Mouse (Mus musculus) liver, postnatal 0 days (tissue): ENCODE measurements at regions not wholly inside any gene's neighbourhood (a gene's known extent, or its start where the extent isn't known, plus 50 kb on each side); places are given as distances from the start of the nearest gene placed in this dataset.

Experiments used
- ATAC-seq: fragments of 200-750 bp; cut with Nextera tagmentation; 2 replicates; pipeline ENCODE4 v1.8.0; 2017; ENCODE audit warnings: mild to moderate bottlenecking, moderate library complexity
- DNase-seq: peaks from one replicate; pipeline ENCODE4 v3.0.0-alpha.2; 2016
- H3K27ac ChIP-seq: fragments of 300-500 bp; sonication (generic); 2 replicates; pipeline ENCODE4 v1.5.1; 2014; ENCODE audit warnings: antibody characterized with exemption, moderate library complexity, mild to moderate bottlenecking, low read depth
- H3K27me3 ChIP-seq: fragments of 300-500 bp; sonication (generic); 2 replicates; pipeline ENCODE4 v1.6.1; 2014; ENCODE audit warnings: low read length, control low read depth, mixed read lengths; ENCODE audit not compliant: insufficient read depth
- H3K36me3 ChIP-seq: fragments of 300-500 bp; sonication (generic); replicated peaks from 2 replicates; pipeline ENCODE4 v1.6.1; 2014; ENCODE audit warnings: mild to moderate bottlenecking, control low read depth, low read length, moderate library complexity, mixed read lengths; ENCODE audit not compliant: insufficient read depth
- H3K4me1 ChIP-seq: fragments of 300-500 bp; sonication (generic); 2 replicates; pipeline ENCODE4 v1.6.1; 2014; ENCODE audit warnings: antibody characterized with exemption, mild to moderate bottlenecking, control low read depth; ENCODE audit not compliant: insufficient read depth
- H3K4me2 ChIP-seq: fragments of 300-500 bp; sonication (generic); 2 replicates; pipeline ENCODE4 v1.6.1; 2014; ENCODE audit warnings: low read depth, mild to moderate bottlenecking, low read length, moderate library complexity, mixed read lengths
- H3K4me3 ChIP-seq: fragments of 300-500 bp; sonication (generic); 2 replicates; pipeline ENCODE4 v1.5.1; 2014; ENCODE audit warnings: low read depth, low read length
- H3K9ac ChIP-seq: fragments of 300-500 bp; sonication (generic); replicated peaks from 2 replicates; pipeline ENCODE4 v1.6.1; 2014; ENCODE audit warnings: mild to moderate bottlenecking, moderate library complexity
- H3K9me3 ChIP-seq: fragments of 300-500 bp; sonication (generic); 2 replicates; pipeline ENCODE4 v1.6.1; 2016; ENCODE audit warnings: mild to moderate bottlenecking, control low read depth, low read length, mixed read lengths
- CTCF ChIP-seq: sonication (generic); IDR thresholded peaks from 2 replicates; pipeline ENCODE4 v1.5.1; 2016; ENCODE audit warnings: antibody characterized with exemption, low read depth
- EP300 ChIP-seq: IDR thresholded peaks from 2 replicates; pipeline ENCODE4 v1.6.1; 2016; ENCODE audit warnings: antibody characterized with exemption, low read depth, mild to moderate bottlenecking
- WGBS: fragments of 180-500 bp; shearing (Covaris S2); extraction: QIAGEN DNeasy Blood & Tissue Kit; methylation state at CpG from one replicate; pipeline ENCODE4 v1.1.7; 2014; ENCODE audit not compliant: insufficient replicate concordance; 5-methylcytosine and 5-hydroxymethylcytosine counted together

DNA sequence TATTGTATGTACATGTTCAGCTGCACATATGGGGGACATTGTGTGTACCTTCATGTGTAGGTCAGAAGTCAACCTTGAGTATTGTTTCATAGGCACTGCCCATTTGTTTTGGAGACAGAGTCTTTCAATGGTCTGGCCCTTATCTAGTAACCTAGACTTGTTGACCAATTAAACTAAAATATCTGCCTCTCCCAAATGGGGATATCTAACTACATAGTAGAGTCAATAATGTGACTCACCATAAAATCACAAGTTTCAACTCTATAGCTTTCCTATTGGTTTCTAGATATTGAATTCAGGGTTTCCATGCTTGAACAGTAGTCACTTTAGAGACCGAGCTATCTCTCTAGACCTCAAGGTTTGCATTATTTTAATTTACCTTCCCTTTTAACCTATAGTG lies 174.0 kb upstream of the Celf2 start:
- Histone ChIP-seq H3K4me1 (no peaks in the 10 kb centered on the region), H3K4me2 (no peak overlapping the region), H3K9me3 (no peaks in the 10 kb centered on the region), H3K27ac (no peak overlapping the region), H3K9ac (no peak overlapping the region), H3K27me3 (no peaks in the 10 kb centered on the region), H3K36me3 (no peaks in the 10 kb centered on the region), H3K4me3 (no peak overlapping the region)
- 70% methylated on average over 1 of the region's 1 CpGs for whole genome bisulfite sequencing
- DNase-seq (no peak), ATAC-seq (no peak)
- TF ChIP-seq CTCF (no peak), EP300 (no peak)

DNA sequence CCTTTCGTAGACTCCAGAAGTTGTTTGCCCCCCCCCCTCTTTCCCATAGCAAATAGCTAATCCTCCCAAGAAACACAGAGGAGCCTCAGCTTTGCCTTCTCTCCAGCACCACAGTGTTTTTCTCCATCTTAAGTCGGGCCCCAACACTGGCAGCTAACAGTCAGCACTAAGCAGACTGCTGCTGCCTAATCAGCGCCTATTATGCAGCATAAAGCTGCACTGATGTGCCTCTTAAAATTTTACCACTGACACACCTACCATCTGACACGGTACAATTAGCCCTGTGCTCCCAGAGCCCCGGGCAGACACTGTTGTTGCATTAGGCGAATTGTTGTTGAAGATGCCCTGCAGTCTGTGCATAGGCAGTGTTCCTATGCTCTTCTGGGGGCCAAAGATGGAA lies 131.5 kb upstream of the Celf2 start:
- ATAC-seq: no peak

DNA sequence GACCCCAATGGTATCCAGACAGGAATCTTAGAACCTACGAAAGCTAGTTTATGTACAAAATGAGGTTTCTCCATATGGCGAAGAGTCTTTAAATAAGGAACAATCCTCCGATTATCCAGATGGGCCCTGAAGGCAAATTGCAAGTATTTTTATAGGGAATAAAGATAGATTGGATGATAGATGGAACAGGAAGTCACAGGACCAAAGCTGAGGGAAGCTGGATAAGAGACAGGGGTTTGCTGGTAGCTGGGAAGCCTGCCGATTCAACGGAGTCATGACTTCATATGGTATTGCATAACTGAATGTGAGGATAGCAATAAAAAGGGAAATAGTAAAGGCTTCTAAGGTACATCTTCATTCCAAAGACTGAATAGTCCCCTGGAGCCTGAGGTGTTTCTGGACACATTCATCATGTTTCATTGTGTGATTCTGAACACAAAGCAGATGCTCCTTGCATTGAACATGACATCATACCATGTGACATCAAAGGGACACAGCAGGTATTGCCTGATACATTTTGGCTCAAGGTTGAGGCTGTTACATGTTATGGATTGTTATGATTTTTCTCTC lies 113.4 kb upstream of the Celf2 start:
- Histone ChIP-seq H3K9ac (no peak overlapping the region), H3K4me1 (no peaks in the 10 kb centered on the region), H3K27ac (no peak overlapping the region), H3K4me2 (no peak overlapping the region), H3K27me3 (no peaks in the 10 kb centered on the region), H3K36me3 (no peaks in the 10 kb centered on the region), H3K4me3 (no peak overlapping the region), H3K9me3 (no peaks in the 10 kb centered on the region)
- no peak for TF ChIP-seq EP300
- no peak for TF ChIP-seq CTCF
- DNase-seq: no peak
- 93% methylated on average over 5 of the region's 5 CpGs for WGBS
- no peak for ATAC-seq

More for the DNA sequence above, 131.5 kb upstream of the Celf2 start:
- DNase-seq: no peak
- no peak overlapping the region for H3K4me3 ChIP-seq
- no peak overlapping the region for H3K27ac ChIP-seq
- no peaks in the 10 kb centered on the region for H3K36me3 ChIP-seq
- H3K9me3 ChIP-seq: no peaks in the 10 kb centered on the region
- no peak overlapping the region for H3K4me2 ChIP-seq
- H3K27me3 ChIP-seq: no peaks in the 10 kb centered on the region
- no peak overlapping the region for H3K9ac ChIP-seq
- no peaks in the 10 kb centered on the region for H3K4me1 ChIP-seq
- 61% methylated on average over 6 of the region's 6 CpGs for WGBS
- no peak for TF ChIP-seq CTCF
- no peak for TF ChIP-seq EP300

DNA sequence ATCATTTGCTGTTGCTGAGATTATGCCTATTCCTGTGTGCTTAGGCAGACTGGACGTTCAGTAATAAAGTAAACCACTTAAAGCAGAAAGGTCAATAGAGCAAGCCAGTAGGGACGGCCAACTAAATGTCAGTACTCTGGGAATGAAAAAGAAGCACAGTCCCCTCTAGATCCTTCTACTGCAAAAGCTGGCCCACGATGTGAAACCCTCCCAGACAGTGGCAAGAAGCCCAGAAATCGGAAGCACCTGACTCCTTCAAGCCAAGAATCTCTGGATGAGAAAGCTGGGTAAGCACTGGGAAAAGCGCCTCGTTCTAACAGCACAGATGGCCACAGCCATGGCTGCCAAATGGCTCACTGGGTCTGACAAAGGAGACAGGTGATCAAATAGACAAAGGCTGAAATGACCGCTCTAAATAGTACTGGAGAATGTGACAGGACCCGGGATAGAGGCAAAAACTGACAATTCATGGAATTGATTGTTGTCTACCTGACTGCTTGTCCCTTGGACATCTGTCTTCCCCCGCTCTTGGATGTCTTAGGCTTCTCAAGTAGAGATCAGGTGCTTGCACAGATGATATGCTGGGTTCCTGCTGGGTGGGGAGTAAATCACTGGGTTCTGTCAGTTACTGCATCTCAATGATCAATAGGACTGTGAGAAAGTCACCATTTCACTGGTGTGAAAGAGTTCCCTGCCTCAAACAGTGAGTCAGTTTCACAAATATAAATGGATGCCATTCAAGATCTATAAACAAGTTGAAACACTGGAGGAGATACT lies 110.7 kb upstream of the Celf2 start:
- Histone ChIP-seq H3K27ac (no peak overlapping the region), H3K27me3 (no peaks in the 10 kb centered on the region), H3K9ac (no peak overlapping the region), H3K9me3 (no peaks in the 10 kb centered on the region), H3K36me3 (no peaks in the 10 kb centered on the region), H3K4me1 (no peaks in the 10 kb centered on the region), H3K4me2 (no peak overlapping the region), H3K4me3 (no peak overlapping the region)
- ATAC-seq: no peak
- no peak for DNase-seq
- TF ChIP-seq EP300 (no peak), CTCF (no peak)
- WGBS: 76% methylated on average over 9 of the region's 9 CpGs

DNA sequence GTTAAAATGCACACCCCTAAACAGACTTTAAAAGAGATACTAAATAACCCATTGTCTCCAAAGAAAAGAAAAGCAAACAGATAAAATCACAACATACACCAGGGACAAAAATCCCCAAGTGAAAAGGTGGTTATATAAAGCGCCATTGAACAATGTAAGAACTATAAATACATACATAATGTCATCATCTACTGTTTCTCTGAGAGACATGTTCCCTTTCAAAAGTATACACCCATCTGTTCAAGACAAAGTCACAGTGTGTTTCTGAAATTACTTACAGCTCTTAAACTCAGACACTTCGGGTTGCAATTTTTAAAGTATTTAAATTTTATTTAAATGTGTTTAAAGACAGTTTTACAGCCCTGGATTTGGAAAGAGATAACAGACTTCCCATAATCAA lies 68.8 kb upstream of the Celf2 start:
- 78% methylated on average over 2 of the region's 2 CpGs for WGBS
- Histone ChIP-seq H3K4me2 (no peak overlapping the region), H3K4me1 (no peaks in the 10 kb centered on the region), H3K9ac (no peak overlapping the region), H3K9me3 (no peaks in the 10 kb centered on the region), H3K27ac (no peak overlapping the region), H3K27me3 (no peaks in the 10 kb centered on the region), H3K36me3 (no peaks in the 10 kb centered on the region), H3K4me3 (no peak overlapping the region)
- no peak for TF ChIP-seq EP300
- no peak for TF ChIP-seq CTCF
- ATAC-seq (no peak), DNase-seq (no peak)
